Mouse (Mus musculus) forebrain, embryonic 11.5 days (tissue): ENCODE measurements around the gene Tnfrsf22. TPM values are rescaled to one million over a fixed set of nuclear protein-coding genes. Genes with fewer than 3 reads are reported as not detected.

ENCODE experiments used
- ATAC-seq: fragments of 200-750 bp; cut with Nextera tagmentation; replicated peaks from 2 replicates; pipeline ENCODE4 v1.8.0; 2017; ENCODE audit warnings: moderate TSS enrichment; ENCODE audit not compliant: low FRiP score
- DNase-seq: peaks from one replicate; pipeline ENCODE4 v3.0.0-alpha.2; 2017; ENCODE audit warnings: low spot score
- H3K27ac ChIP-seq: fragments of 300-500 bp; sonication (generic); 2 replicates; pipeline ENCODE4 v1.5.1; 2014; ENCODE audit warnings: low read depth, low read length
- H3K27me3 ChIP-seq: fragments of 300-500 bp; sonication (generic); 2 replicates; pipeline ENCODE4 v1.6.1; 2014; ENCODE audit warnings: mild to moderate bottlenecking, low read length, mixed read lengths; ENCODE audit not compliant: control insufficient read depth, insufficient read depth
- H3K36me3 ChIP-seq: fragments of 300-500 bp; sonication (generic); 2 replicates; pipeline ENCODE4 v1.6.1; 2014; ENCODE audit warnings: mild to moderate bottlenecking, low read length, moderate library complexity, mixed read lengths; ENCODE audit not compliant: control insufficient read depth, insufficient read depth
- H3K4me1 ChIP-seq: fragments of 300-500 bp; sonication (generic); replicated peaks from 2 replicates; pipeline ENCODE4 v1.6.1; 2014; ENCODE audit warnings: low read length, mixed read lengths; ENCODE audit not compliant: control insufficient read depth, insufficient read depth
- H3K4me2 ChIP-seq: fragments of 300-500 bp; sonication (generic); 2 replicates; pipeline ENCODE4 v1.6.1; 2014; ENCODE audit warnings: low read depth, mild to moderate bottlenecking, low read length, moderate library complexity, mixed read lengths; ENCODE audit not compliant: severe bottlenecking
- H3K4me3 ChIP-seq: fragments of 300-500 bp; sonication (generic); 2 replicates; pipeline ENCODE4 v1.5.1; 2014; ENCODE audit warnings: low read depth, low read length
- H3K9ac ChIP-seq: fragments of 300-500 bp; sonication (generic); 2 replicates; pipeline ENCODE4 v1.6.1; 2014; ENCODE audit warnings: low read length
- H3K9me3 ChIP-seq: fragments of 300-500 bp; sonication (generic); 2 replicates; pipeline ENCODE4 v1.6.1; 2016; ENCODE audit warnings: low read length, mixed read lengths; ENCODE audit not compliant: control insufficient read depth
- WGBS: fragments of 180-500 bp; shearing (Covaris S2); extraction: QIAGEN DNeasy Blood & Tissue Kit; methylation state at CpG from one replicate; pipeline ENCODE4 v1.1.7; 2014; 5-methylcytosine and 5-hydroxymethylcytosine counted together
- polyA plus RNA-seq: library from polyadenylated mRNA; unstranded; fragments of >200 nt; fragmentation: Nextera tagmentation; extraction: Ambion mirVana; gene quantifications from 2 replicates; pipeline ENCODE4 v1.2.1, GENCODE M21; 2014

Tnfrsf22 gene
- polyA plus RNA-seq, 1 experiment from 2014 or later: 9.8 TPM

DNA sequence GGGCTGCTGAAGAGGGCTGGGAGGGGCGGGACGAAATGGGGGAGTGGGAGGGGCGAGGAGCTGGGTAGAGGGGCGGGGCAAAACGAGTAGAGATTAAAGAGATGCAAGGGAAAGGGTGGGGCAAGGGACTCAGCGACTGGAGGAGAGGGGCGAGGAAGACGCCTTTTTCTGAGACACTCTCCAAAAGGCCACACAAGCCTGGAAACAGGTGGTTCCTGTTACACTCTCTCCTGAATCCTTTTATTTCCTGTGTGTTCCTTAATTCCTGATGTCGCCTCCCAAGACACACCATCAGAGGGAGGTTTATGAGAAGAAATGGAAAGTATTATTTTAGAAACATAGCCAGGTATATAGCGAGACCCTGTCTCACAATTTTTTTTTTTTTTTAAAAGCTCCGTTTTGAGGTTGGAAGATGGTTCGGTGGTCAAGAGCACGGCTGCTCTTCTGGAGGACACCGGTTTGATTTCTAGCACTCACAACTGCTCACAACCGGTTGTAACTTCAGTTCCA lies 49.2 kb downstream of the Tnfrsf22 start:
- H3K4me3 ChIP-seq: peak overlapping the region; percentile 86
- H3K4me2 ChIP-seq: peak overlapping the region; percentile 53
- H3K27me3 ChIP-seq: no peaks in the 10 kb centered on the region
- ATAC-seq (no peak), DNase-seq (no peak)
- peak overlapping the region; percentile 20; the same call in 1 of the 2 replicates for H3K9ac ChIP-seq
- no peaks in the 10 kb centered on the region for H3K9me3 ChIP-seq
- WGBS: 7% methylated on average over 15 of the region's 15 CpGs
- no peak overlapping the region for H3K27ac ChIP-seq
- no peaks in the 10 kb centered on the region; the same call in 1 of the 2 replicates for H3K36me3 ChIP-seq
- peaks cover 6% of the 10 kb centered on the region for H3K4me1 ChIP-seq

DNA sequence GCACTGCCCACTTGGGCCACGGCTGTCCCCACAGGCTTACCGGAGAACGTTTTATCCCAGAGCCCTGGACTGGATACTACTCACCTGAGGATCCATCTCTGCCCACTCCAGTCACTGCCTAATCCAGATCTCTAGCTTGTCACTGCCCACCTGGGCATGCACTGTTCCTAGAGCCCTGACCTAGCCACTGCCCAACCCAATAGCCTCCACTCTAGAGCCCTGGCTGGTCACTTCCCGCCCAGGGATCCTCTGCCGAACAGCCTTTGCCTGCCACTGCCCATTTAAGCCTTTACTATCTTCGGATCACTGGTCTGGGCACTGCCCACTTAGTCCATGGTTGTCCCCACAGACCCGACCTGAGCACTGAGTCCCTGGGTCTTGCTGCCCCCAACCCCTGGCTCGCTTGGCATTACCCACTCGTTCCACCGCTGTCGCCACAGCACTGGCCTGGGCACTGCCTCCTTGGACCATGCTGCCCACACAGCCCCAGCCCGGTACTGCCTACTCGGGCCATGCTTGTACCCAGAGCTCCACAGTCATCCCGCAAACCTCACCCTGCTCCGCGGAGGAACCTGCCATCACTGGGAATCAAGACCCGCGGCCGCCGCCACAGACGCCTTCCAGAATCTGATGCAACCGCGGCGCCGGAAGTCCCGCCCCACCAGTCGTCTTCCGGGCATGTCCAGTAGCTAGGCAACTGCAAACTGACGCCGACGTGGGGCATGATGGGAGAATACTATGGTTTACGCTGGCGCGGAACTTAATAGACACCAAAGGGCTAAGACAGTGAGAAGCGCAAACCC lies 49.8 kb downstream of the Tnfrsf22 start, which contains the start of gene Cars:
TSS of gene Cars (minus strand) at position 663 of the 803 bp plus-strand sequence.
- ATAC-seq (peak; percentile 99), DNase-seq (peak; percentile 96)
- H3K4me1 ChIP-seq: peaks cover 6% of the 10 kb centered on the region

DNA sequence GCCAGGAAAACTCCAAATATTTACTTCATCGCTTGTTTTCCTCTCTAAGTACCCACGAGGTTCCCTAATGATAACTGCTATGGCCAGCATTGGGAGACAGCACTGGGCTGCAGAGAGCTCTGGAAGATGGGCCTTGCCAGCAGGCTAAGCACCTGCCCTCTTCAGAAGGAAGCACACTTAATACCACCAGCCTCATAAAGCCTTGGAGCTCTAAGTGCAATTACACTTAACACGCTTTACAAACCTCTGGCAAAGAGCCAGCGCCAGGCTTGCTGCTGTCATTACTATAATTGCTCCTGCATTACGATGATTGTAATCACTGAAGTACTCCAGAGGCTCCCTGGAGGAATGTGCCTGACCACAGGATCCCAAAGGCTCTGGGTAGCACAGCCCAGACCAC lies 54.6 kb downstream of the Tnfrsf22 start:
- H3K36me3 ChIP-seq: no peaks in the 10 kb centered on the region; the same call in 1 of the 2 replicates
- no peak overlapping the region for H3K4me3 ChIP-seq
- ATAC-seq (no peak), DNase-seq (no peak)
- H3K9me3 ChIP-seq: no peaks in the 10 kb centered on the region
- H3K27me3 ChIP-seq: no peaks in the 10 kb centered on the region
- H3K4me1 ChIP-seq: peaks cover 6% of the 10 kb centered on the region
- no peak overlapping the region for H3K4me2 ChIP-seq
- no peak overlapping the region for H3K9ac ChIP-seq
- 88% methylated on average over 5 of the region's 5 CpGs for WGBS
- no peak overlapping the region for H3K27ac ChIP-seq

More for the DNA sequence above, 49.8 kb downstream of the Tnfrsf22 start, which contains the start of gene Cars:
- H3K27ac ChIP-seq: peak within 1 kb of the TSS; percentile 31; the same call in 1 of the 2 replicates
- 1% methylated on average over 35 of the region's 35 CpGs for WGBS
- no peaks in the 10 kb centered on the region for H3K27me3 ChIP-seq
- peak within 1 kb of the TSS; percentile 85 for H3K9ac ChIP-seq
- no peaks in the 10 kb centered on the region; the same call in 1 of the 2 replicates for H3K36me3 ChIP-seq
- peak within 1 kb of the TSS; percentile 95 for H3K4me2 ChIP-seq
- H3K9me3 ChIP-seq: no peaks in the 10 kb centered on the region
- H3K4me3 ChIP-seq: peak within 1 kb of the TSS; percentile 86

DNA sequence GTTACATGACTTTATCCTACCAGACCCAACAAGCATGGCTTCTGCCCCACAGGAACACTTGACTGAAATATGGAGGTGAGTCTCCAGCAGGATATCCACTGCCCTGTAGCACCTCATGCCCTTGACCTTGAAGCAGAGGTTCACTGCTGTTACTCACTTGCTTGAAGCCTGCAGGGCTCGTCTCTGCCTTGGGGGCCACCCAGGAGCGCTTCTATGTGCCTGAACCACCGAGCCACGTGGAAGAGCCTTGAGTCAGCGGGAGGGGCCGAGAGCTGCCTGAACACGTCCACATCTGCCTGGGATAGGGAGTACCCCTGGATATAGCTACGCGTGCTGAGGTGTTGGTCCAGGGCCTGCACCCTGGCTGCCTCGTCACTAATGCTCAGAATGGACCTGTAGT lies 57.2 kb downstream of the Tnfrsf22 start:
- no peak overlapping the region for H3K4me3 ChIP-seq
- no peak overlapping the region for H3K9ac ChIP-seq
- H3K36me3 ChIP-seq: peaks cover 2% of the 10 kb centered on the region; the same call in 1 of the 2 replicates
- no peak overlapping the region for H3K4me2 ChIP-seq
- ATAC-seq (no peak), DNase-seq (no peak)
- no peaks in the 10 kb centered on the region for H3K4me1 ChIP-seq
- 92% methylated on average over 10 of the region's 10 CpGs for WGBS
- no peaks in the 10 kb centered on the region for H3K27me3 ChIP-seq
- H3K27ac ChIP-seq: no peak overlapping the region
- H3K9me3 ChIP-seq: no peaks in the 10 kb centered on the region

DNA sequence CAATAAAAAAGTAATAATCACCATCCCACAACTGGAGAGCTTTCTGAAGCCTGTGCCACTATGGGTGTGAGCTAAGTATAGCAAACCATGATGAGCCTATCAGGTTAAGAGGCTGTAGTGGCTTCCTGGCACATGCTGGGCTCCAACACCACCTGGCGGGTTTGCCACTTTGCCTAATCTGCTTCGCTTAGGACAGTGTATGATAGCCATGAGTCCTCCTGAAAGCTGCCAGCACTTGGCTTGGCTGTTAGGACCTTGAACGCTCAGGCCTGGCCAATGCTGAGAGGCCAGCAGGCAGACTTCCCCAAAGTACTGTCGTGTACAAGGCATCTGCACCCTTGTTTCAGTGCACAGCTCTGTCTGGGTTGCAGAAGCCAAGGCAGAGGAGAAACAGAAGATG lies 61.5 kb downstream of the Tnfrsf22 start:
- Histone ChIP-seq H3K4me2 (no peak overlapping the region), H3K4me3 (no peak overlapping the region), H3K4me1 (no peaks in the 10 kb centered on the region), H3K36me3 (peaks cover 7% of the 10 kb centered on the region; the same call in 1 of the 2 replicates), H3K27ac (no peak overlapping the region), H3K27me3 (no peaks in the 10 kb centered on the region), H3K9ac (no peak overlapping the region), H3K9me3 (no peaks in the 10 kb centered on the region)
- WGBS: 87% methylated on average over 4 of the region's 4 CpGs
- DNase-seq (no peak), ATAC-seq (no peak)

DNA sequence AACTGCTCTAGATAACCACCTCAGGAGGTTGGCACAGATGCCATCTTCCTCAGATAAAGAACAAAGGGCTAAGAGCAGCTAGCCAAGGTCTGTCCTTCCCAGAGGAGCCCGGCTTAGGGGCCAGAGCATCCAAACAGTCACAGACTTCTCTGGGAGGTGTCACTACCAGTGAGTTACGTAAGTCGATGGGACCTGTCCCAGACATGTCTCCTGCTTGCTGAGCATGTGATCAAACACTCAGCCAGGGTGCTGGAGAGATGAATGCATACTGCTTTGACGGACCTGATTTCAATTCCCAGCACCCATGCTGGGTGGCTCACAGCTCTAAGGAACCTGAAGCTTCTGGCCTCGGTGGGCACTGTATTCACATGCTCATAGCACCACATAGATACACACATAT lies 61.9 kb downstream of the Tnfrsf22 start:
- no peak for DNase-seq
- Histone ChIP-seq H3K4me2 (no peak overlapping the region), H3K27me3 (no peaks in the 10 kb centered on the region), H3K36me3 (peaks cover 11% of the 10 kb centered on the region; the same call in 1 of the 2 replicates), H3K4me1 (no peaks in the 10 kb centered on the region), H3K9me3 (no peaks in the 10 kb centered on the region), H3K4me3 (no peak overlapping the region), H3K9ac (no peak overlapping the region), H3K27ac (no peak overlapping the region)
- 91% methylated on average over 5 of the region's 5 CpGs for WGBS
- ATAC-seq: no peak

Other genes starting within 250 kb of the Tnfrsf22 start
- gene Cdkn1c, start 188.6 kb downstream of the Tnfrsf22 start, polyA plus RNA-seq: 372 and 435 TPM in 2 replicates
- gene Slc22a18, start 175.9 kb downstream of the Tnfrsf22 start, polyA plus RNA-seq: 0.20 and 0.29 TPM in 2 replicates
- 1.2 and 2.3 TPM in 2 replicates for gene Phlda2, start 146.5 kb downstream of the Tnfrsf22 start, polyA plus RNA-seq
- gene Nap1l4, start 100.6 kb downstream of the Tnfrsf22 start, polyA plus RNA-seq: 214 and 239 TPM in 2 replicates
- 72.6 and 83.1 TPM in 2 replicates for gene Cars, start 49.6 kb downstream of the Tnfrsf22 start, polyA plus RNA-seq
- gene Tnfrsf26, start 20.9 kb downstream of the Tnfrsf22 start, polyA plus RNA-seq: 0.17 and 0.48 TPM in 2 replicates
- not detected in 2 replicates for gene Tnfrsf23, start 36.2 kb upstream of the Tnfrsf22 start, polyA plus RNA-seq
- gene Osbpl5, start 107.3 kb upstream of the Tnfrsf22 start, polyA plus RNA-seq: 12.9 and 13.3 TPM in 2 replicates
- not detected in 2 replicates for gene Mrgprg, start 117.3 kb upstream of the Tnfrsf22 start, polyA plus RNA-seq
- gene Mrgpre, start 134.8 kb upstream of the Tnfrsf22 start, polyA plus RNA-seq: 2.1 and 2.6 TPM in 2 replicates
- 8.2 and 10.1 TPM in 2 replicates for gene Nadsyn1, start 173.2 kb upstream of the Tnfrsf22 start, polyA plus RNA-seq
- gene Dhcr7, start 173.5 kb upstream of the Tnfrsf22 start, polyA plus RNA-seq: 88.8 and 95.4 TPM in 2 replicates
- not detected in 2 replicates for gene Gm498, start 217.2 kb upstream of the Tnfrsf22 start, polyA plus RNA-seq